Mouse (Mus musculus) testis, adult 2 months (tissue): Measurements from ENCODE around the gene Sh3gl3.

ENCODE experiments used
- CTCF ChIP-seq: fragments of 200-500 bp; IDR thresholded peaks from 2 replicates; pipeline ENCODE4 v1.5.1; 2012; ENCODE audit warnings: low read depth, mild to moderate bottlenecking, inconsistent platforms, low read length, moderate library complexity; ENCODE audit not compliant: control insufficient read depth, insufficient read depth, insufficient replicate concordance
- POLR2A ChIP-seq: fragments of 200-500 bp; IDR thresholded peaks from 2 replicates; pipeline ENCODE4 v1.6.1; 2012; ENCODE audit warnings: low read depth, mild to moderate bottlenecking, inconsistent platforms, low read length, moderate library complexity; ENCODE audit not compliant: control insufficient read depth

DNA sequence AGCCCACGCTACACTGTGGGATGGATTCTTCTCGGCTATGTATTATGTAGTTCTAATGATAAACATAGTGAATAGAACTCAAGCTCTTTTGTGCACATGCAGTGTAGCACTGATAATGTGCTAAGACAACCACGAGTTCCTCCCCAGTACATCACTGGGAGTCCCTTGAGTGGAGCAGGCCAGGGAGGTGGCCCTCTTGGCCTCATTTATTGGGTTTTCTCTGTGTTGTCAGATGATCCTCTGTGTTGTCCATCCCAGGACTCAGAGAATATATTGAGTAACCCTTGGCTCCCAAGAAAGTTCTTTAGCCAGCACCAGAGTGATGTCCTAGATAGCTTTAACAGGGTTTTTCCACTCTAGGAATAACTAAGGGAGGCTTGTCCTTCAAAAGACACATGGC, 176.8 kb downstream of the Sh3gl3 start:
- TF ChIP-seq POLR2A, result no peak
- no peak for TF ChIP-seq CTCF
